Mouse (Mus musculus) gastrocnemius, postnatal 10 days (tissue): ENCODE results near the gene Gal. TPM values are rescaled to one million over a fixed set of nuclear protein-coding genes. Genes with fewer than 3 reads are reported as not detected.

Experiments
- total RNA-seq, 2 experiments: library from RNA; stranded (reverse); gene quantifications; 2 replicates each; pipeline ENCODE4 v1.2.3; 2021

The Gal gene
- total RNA-seq, 2 experiments from 2014 or later, result 1.9 TPM; not detected in 1

Other genes starting within 250 kb of the Gal start
- 10 to 100 TPM; 73.4 to 74.8 TPM for gene Mrpl21, start 131.6 kb downstream of the Gal start, total RNA-seq
- 1 to 10 TPM; 3.7 to 4.0 TPM for gene Ighmbp2, start 131.5 kb downstream of the Gal start, total RNA-seq
- gene Cpt1a, start 92.2 kb downstream of the Gal start, total RNA-seq, result 10 to 100 TPM; 34.5 to 45.9 TPM
- under 1 TPM; 0.68 to 0.77 TPM for gene Tesmin, start 25.7 kb downstream of the Gal start, total RNA-seq
- 10 to 100 TPM; 58.2 to 68.7 TPM for gene Ppp6r3, start 161.2 kb upstream of the Gal start, total RNA-seq